Mouse (Mus musculus) embryonic facial prominence, embryonic 15.5 days (tissue): ENCODE data around the gene Ttc22. TPM values are rescaled to one million over a fixed set of nuclear protein-coding genes. Genes with fewer than 3 reads are reported as not detected.

Source experiments
- ATAC-seq: fragments of 200-750 bp; cut with Nextera tagmentation; 2 replicates; pipeline ENCODE4 v1.8.0; 2017; ENCODE audit warnings: low read depth, moderate TSS enrichment; ENCODE audit not compliant: insufficient number of reproducible peaks, low FRiP score, low TSS enrichment
- H3K27ac ChIP-seq: fragments of 300-500 bp; sonication (generic); replicated peaks from 2 replicates; pipeline ENCODE4 v1.5.1; 2015; ENCODE audit warnings: mild to moderate bottlenecking, inconsistent platforms
- H3K27me3 ChIP-seq: fragments of 300-500 bp; sonication (generic); 2 replicates; pipeline ENCODE4 v1.6.1; 2015; ENCODE audit warnings: inconsistent platforms
- H3K36me3 ChIP-seq: fragments of 300-500 bp; sonication (generic); 2 replicates; pipeline ENCODE4 v1.6.1; 2015; ENCODE audit warnings: mild to moderate bottlenecking, inconsistent platforms
- H3K4me1 ChIP-seq: fragments of 300-500 bp; sonication (generic); 2 replicates; pipeline ENCODE4 v1.6.1; 2015; ENCODE audit warnings: inconsistent platforms
- H3K4me2 ChIP-seq: fragments of 300-500 bp; sonication (generic); replicated peaks from 2 replicates; pipeline ENCODE4 v1.6.1; 2015; ENCODE audit warnings: mild to moderate bottlenecking, inconsistent platforms
- H3K4me3 ChIP-seq: fragments of 300-500 bp; sonication (generic); replicated peaks from 2 replicates; pipeline ENCODE4 v1.5.1; 2015; ENCODE audit warnings: mild to moderate bottlenecking, inconsistent platforms
- H3K9ac ChIP-seq: fragments of 300-500 bp; sonication (generic); 2 replicates; pipeline ENCODE4 v1.6.1; 2015; ENCODE audit warnings: inconsistent platforms
- H3K9me3 ChIP-seq: fragments of 300-500 bp; sonication (generic); replicated peaks from 2 replicates; pipeline ENCODE4 v1.6.1; 2016; ENCODE audit warnings: inconsistent platforms
- WGBS: fragments of 180-500 bp; shearing (Covaris S2); methylation state at CpG from one replicate; pipeline ENCODE4 v1.1.7; 2015; 5-methylcytosine and 5-hydroxymethylcytosine counted together
- polyA plus RNA-seq: library from polyadenylated mRNA; unstranded; fragments of >200 nt; fragmentation: Nextera tagmentation; extraction: Ambion mirVana; gene quantifications from 2 replicates; pipeline ENCODE4 v1.2.1, GENCODE M21; 2015

Ttc22 gene
- polyA plus RNA-seq, 1 experiment from 2014 or later = 12.4 TPM

GRCm38 (mm10) chr4:106663956-106664470, 41.8 kb downstream of the Ttc22 start:
- Histone ChIP-seq H3K9ac (no peak overlapping the region), H3K4me2 (no peak overlapping the region), H3K27me3 (no peaks in the 10 kb centered on the region), H3K4me3 (no peak overlapping the region), H3K36me3 (peaks cover 100% of the 10 kb centered on the region), H3K9me3 (no peaks in the 10 kb centered on the region), H3K27ac (no peak overlapping the region), H3K4me1 (no peaks in the 10 kb centered on the region)
- no peak for ATAC-seq
- WGBS = 77% methylated on average over 5 of the region's 5 CpGs

- no peak overlapping the region for H3K4me3 ChIP-seq
- H3K27ac ChIP-seq = no peak overlapping the region
- H3K4me2 ChIP-seq = no peak overlapping the region
- no peaks in the 10 kb centered on the region for H3K27me3 ChIP-seq
- no peaks in the 10 kb centered on the region for H3K9me3 ChIP-seq
- H3K36me3 ChIP-seq = peaks cover 100% of the 10 kb centered on the region
- 88% methylated on average over 6 of the region's 6 CpGs for WGBS
- H3K9ac ChIP-seq = no peak overlapping the region
- H3K4me1 ChIP-seq = no peaks in the 10 kb centered on the region
- no peak for ATAC-seq
Measured at GRCm38 (mm10) chr4:106664697-106665096, 42.5 kb downstream of the Ttc22 start.

- H3K36me3 ChIP-seq = peaks cover 100% of the 10 kb centered on the region
- no peak overlapping the region for H3K9ac ChIP-seq
- WGBS = 96% methylated on average over 2 of the region's 2 CpGs
- no peak for ATAC-seq
- no peak overlapping the region for H3K27ac ChIP-seq
- no peaks in the 10 kb centered on the region for H3K27me3 ChIP-seq
- H3K4me1 ChIP-seq = no peaks in the 10 kb centered on the region
- H3K4me3 ChIP-seq = no peak overlapping the region
- H3K4me2 ChIP-seq = no peak overlapping the region
- H3K9me3 ChIP-seq = no peaks in the 10 kb centered on the region
Measured at GRCm38 (mm10) chr4:106665269-106665668, 43.0 kb downstream of the Ttc22 start.

DNA sequence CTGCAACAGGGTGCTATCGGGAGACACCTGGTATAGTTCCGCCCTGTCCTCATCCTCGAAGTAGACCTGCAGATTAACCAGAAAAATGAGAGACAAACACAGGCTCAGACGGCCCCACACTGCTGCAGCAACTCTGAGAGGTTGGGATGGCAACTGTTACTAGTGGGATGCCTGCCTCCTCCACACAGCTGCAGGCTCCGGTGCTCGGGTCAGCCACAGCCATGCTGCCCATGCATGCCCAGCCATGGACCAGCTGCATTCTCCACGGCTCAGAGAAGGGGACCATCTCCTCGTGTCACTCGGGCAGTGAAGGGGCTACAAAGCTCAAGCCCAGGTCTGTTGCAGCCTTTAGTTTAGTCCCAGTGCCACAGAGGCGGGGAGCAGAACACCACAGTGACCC, 43.4 kb downstream of the Ttc22 start:
- no peak overlapping the region for H3K4me2 ChIP-seq
- ATAC-seq = no peak
- no peaks in the 10 kb centered on the region for H3K9me3 ChIP-seq
- no peaks in the 10 kb centered on the region for H3K27me3 ChIP-seq
- H3K36me3 ChIP-seq = peaks cover 100% of the 10 kb centered on the region
- WGBS = 93% methylated on average over 10 of the region's 10 CpGs
- H3K4me1 ChIP-seq = no peaks in the 10 kb centered on the region
- no peak overlapping the region for H3K27ac ChIP-seq
- H3K9ac ChIP-seq = no peak overlapping the region
- H3K4me3 ChIP-seq = no peak overlapping the region

DNA sequence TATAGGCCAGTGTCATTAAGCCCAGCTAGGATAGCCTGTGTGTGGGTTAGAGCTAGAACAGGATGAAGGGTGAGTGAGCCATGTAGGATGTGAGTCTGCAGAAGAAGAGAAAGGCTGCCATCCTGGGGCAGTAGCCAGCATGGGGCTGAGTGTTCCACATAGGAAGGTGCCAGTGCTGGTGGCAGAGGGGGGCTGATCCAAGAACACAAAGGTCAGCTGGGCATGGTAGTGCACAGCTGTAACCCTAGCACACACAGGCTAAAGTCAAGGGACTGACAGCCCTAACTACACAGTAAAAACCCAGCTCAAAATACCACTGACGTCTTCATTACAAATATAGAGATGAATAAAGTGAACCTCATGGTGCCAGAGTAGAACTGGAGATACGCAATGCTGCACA, 44.3 kb downstream of the Ttc22 start:
- no peak for ATAC-seq
- Histone ChIP-seq H3K4me2 (no peak overlapping the region), H3K4me3 (no peak overlapping the region), H3K9ac (no peak overlapping the region), H3K4me1 (no peaks in the 10 kb centered on the region), H3K9me3 (no peaks in the 10 kb centered on the region), H3K27ac (no peak overlapping the region), H3K27me3 (no peaks in the 10 kb centered on the region), H3K36me3 (peaks cover 99% of the 10 kb centered on the region)
- 92% methylated on average over 2 of the region's 2 CpGs for WGBS

DNA sequence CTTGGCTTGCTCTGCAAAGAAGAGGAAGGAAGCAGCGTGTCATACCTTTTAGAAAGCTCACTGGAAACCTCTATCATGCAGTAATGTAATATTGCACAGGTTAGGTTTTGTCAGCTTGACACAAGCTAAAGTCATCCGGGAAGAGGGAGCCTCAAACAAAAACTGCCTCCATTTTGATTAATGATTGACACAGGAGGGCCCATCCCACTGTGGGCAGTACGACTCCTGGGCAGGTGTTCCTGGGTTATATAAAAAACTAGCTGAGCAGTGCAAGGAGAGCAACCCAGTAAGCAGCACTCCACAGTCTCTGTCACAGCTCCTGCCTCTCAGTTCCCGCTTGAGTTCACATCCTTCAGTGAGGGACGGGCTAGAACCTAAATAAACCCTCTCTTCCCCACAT, 54.5 kb downstream of the Ttc22 start:
- no peak for ATAC-seq

GRCm38 (mm10) chr4:106678442-106679118, 56.3 kb downstream of the Ttc22 start, which contains the start of gene Ttc4:
Gene Ttc4 (minus strand): TSS chr4:106678944.
- Histone ChIP-seq H3K27me3 (no peaks in the 10 kb centered on the region), H3K36me3 (peaks cover 31% of the 10 kb centered on the region), H3K9me3 (no peaks in the 10 kb centered on the region), H3K9ac (peak within 1 kb of the TSS; percentile 97), H3K4me3 (peak within 1 kb of the TSS; percentile 89), H3K4me2 (peak within 1 kb of the TSS; percentile 75), H3K27ac (peak within 1 kb of the TSS; percentile 71; the same call in 1 of the 2 replicates), H3K4me1 (peaks cover 7% of the 10 kb centered on the region)
- ATAC-seq = peak; percentile 95
- under 1% methylated on average over 43 of the region's 43 CpGs for WGBS

More for the DNA sequence above, 54.5 kb downstream of the Ttc22 start:
- no peaks in the 10 kb centered on the region for H3K27me3 ChIP-seq
- peaks cover 7% of the 10 kb centered on the region for H3K4me1 ChIP-seq
- peaks cover 49% of the 10 kb centered on the region for H3K36me3 ChIP-seq
- no peaks in the 10 kb centered on the region for H3K9me3 ChIP-seq
- H3K9ac ChIP-seq = no peak overlapping the region
- H3K4me2 ChIP-seq = no peak overlapping the region
- H3K27ac ChIP-seq = no peak overlapping the region
- no peak overlapping the region for H3K4me3 ChIP-seq
- WGBS = 87% methylated on average over 5 of the region's 5 CpGs

- no peaks in the 10 kb centered on the region for H3K27me3 ChIP-seq
- peak; percentile 11; the same call in 1 of the 2 replicates for ATAC-seq
- no peak overlapping the region for H3K27ac ChIP-seq
- peaks cover 7% of the 10 kb centered on the region for H3K4me1 ChIP-seq
- peak overlapping the region; percentile 89 for H3K4me3 ChIP-seq
- WGBS = 46% methylated on average over 3 of the region's 3 CpGs
- peaks cover 26% of the 10 kb centered on the region for H3K36me3 ChIP-seq
- H3K4me2 ChIP-seq = peak overlapping the region; percentile 75
- H3K9ac ChIP-seq = no peak overlapping the region
- H3K9me3 ChIP-seq = no peaks in the 10 kb centered on the region
Measured at GRCm38 (mm10) chr4:106679152-106679551, 56.9 kb downstream of the Ttc22 start.

GRCm38 (mm10) chr4:106680955-106681354, 58.7 kb downstream of the Ttc22 start:
- WGBS = 54% methylated on average over 2 of the region's 2 CpGs
- no peak for ATAC-seq

GRCm38 (mm10) chr4:106688636-106689296, 66.5 kb downstream of the Ttc22 start:
- Histone ChIP-seq H3K4me2 (no peak overlapping the region), H3K9me3 (no peaks in the 10 kb centered on the region), H3K27ac (no peak overlapping the region), H3K4me3 (no peak overlapping the region), H3K9ac (no peak overlapping the region), H3K36me3 (no peaks in the 10 kb centered on the region), H3K4me1 (no peaks in the 10 kb centered on the region), H3K27me3 (no peaks in the 10 kb centered on the region)
- WGBS = 43% methylated on average over 3 of the region's 3 CpGs
- no peak for ATAC-seq

More at GRCm38 (mm10) chr4:106680955-106681354, 58.7 kb downstream of the Ttc22 start:
- Histone ChIP-seq H3K4me2 (no peak overlapping the region), H3K4me1 (peaks cover 7% of the 10 kb centered on the region), H3K9ac (no peak overlapping the region), H3K27me3 (no peaks in the 10 kb centered on the region), H3K9me3 (no peaks in the 10 kb centered on the region), H3K36me3 (peaks cover 12% of the 10 kb centered on the region), H3K27ac (no peak overlapping the region), H3K4me3 (no peak overlapping the region)
